35 mouse cellular contexts compared by ENCODE assay signal in the genomic region with DNA sequence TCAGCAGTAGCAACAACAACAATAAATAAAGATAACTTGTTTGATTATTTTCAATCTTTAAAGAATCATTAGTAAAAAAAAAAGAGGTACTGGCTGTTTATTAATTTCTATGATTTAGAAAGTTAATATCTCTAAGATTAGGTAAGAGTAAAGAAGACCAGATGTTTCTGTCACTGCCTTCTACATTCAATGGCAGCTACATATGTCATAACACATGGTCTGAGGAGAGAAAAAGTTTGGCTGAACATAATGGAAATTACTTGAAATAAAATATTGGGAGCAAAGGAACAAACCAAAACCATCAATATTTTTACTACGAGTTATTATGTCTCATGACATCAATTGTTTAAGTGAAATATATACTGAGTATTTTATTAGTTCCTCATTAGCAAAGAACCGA.
"Had no signal": no experiment of that assay in that cellular context is flagged by ENCODE, and none has a peak within 500 bp of the region (broad histone marks: within the 10 kb centered on the region; RNA-seq: fewer than 3 reads in every experiment).

No protein-coding gene starts in this region.

- H3K4me1 ChIP-seq: heart, embryonic 10.5 days; heart, embryonic 12.5 days; heart, embryonic 13.5 days; heart, embryonic 15.5 days; hindbrain, embryonic 10.5 days; hindbrain, embryonic 12.5 days; hindbrain, embryonic 15.5 days; intestine, embryonic 15.5 days; kidney, embryonic 15.5 days had no signal

- H3K9ac ChIP-seq: heart, embryonic 12.5 days; heart, embryonic 13.5 days; heart, embryonic 15.5 days; hindbrain, embryonic 12.5 days; hindbrain, embryonic 13.5 days; hindbrain, embryonic 14.5 days; hindbrain, embryonic 15.5 days; intestine, embryonic 15.5 days; kidney, embryonic 15.5 days had no signal

- ATAC-seq: hindbrain, embryonic 16.5 days; hindbrain, postnatal 0 days; inflammation-experienced regulatory T-cells, adult 6 months; intestine, embryonic 15.5 days; intestine, embryonic 16.5 days; intestine, postnatal 0 days had no signal

- H3K36me3 ChIP-seq: heart, embryonic 10.5 days; heart, embryonic 12.5 days; heart, embryonic 13.5 days; heart, embryonic 15.5 days; hindbrain, embryonic 10.5 days; hindbrain, embryonic 12.5 days; hindbrain, embryonic 13.5 days; hindbrain, embryonic 15.5 days; intestine, embryonic 15.5 days; kidney, embryonic 15.5 days had no signal

- H3K4me3 ChIP-seq: heart, adult 2 months; heart, embryonic 10.5 days; heart, embryonic 12.5 days; heart, embryonic 13.5 days; heart, embryonic 15.5 days; hindbrain, embryonic 10.5 days; hindbrain, embryonic 12.5 days; hindbrain, embryonic 13.5 days; hindbrain, embryonic 15.5 days; intestine, embryonic 15.5 days; kidney, embryonic 15.5 days; layer of hippocampus, adult 2 months had no signal

- H3K27ac ChIP-seq: heart, adult 2 months; heart, embryonic 10.5 days; heart, embryonic 13.5 days; heart, embryonic 15.5 days; hindbrain, embryonic 10.5 days; hindbrain, embryonic 12.5 days; hindbrain, embryonic 13.5 days; hindbrain, embryonic 14.5 days; hindbrain, embryonic 15.5 days; hindbrain, postnatal 0 days; intestine, embryonic 15.5 days; kidney, embryonic 15.5 days; kidney, postnatal 0 days; layer of hippocampus, adult 2 months had no signal

- H3K27me3 ChIP-seq: heart, embryonic 12.5 days; heart, embryonic 13.5 days; heart, embryonic 15.5 days; hindbrain, embryonic 12.5 days; hindbrain, embryonic 13.5 days; hindbrain, embryonic 15.5 days; intestine, embryonic 15.5 days; kidney, embryonic 15.5 days had no signal

- H3K4me2 ChIP-seq: heart, embryonic 11.5 days; heart, embryonic 12.5 days; heart, embryonic 13.5 days; heart, embryonic 15.5 days; hindbrain, embryonic 12.5 days; hindbrain, embryonic 13.5 days; hindbrain, embryonic 14.5 days; hindbrain, embryonic 15.5 days; intestine, embryonic 15.5 days; kidney, embryonic 15.5 days had no signal

- DNase-seq: heart, adult 2 months; heart, postnatal 10 days; heart, postnatal 14 days; heart, postnatal 36 days; heart, postnatal 4 days; kidney, adult 11 months; kidney, adult 18-20 months; kidney, adult 2 months; kidney, adult 8-10 months; kidney, adult 9 months; kidney, postnatal 10 days; kidney, postnatal 14 days; kidney, postnatal 25 days; kidney, postnatal 36 days; kidney, postnatal 4 days; layer of hippocampus, adult 9-11 months had no signal

- H3K9me3 ChIP-seq: heart, embryonic 10.5 days; heart, embryonic 12.5 days; heart, embryonic 13.5 days; heart, embryonic 15.5 days; hindbrain, embryonic 10.5 days; hindbrain, embryonic 12.5 days; hindbrain, embryonic 13.5 days; hindbrain, embryonic 15.5 days; intestine, embryonic 15.5 days; kidney, embryonic 15.5 days had no signal
